Mouse (Mus musculus): ENCODE data around the gene Ltbp3. TPM values are rescaled to one million over a fixed set of nuclear protein-coding genes. Genes with fewer than 3 reads are reported as not detected.

Gene Ltbp3
- polyA plus RNA-seq, 1 experiment = 18.4 TPM

DNA sequence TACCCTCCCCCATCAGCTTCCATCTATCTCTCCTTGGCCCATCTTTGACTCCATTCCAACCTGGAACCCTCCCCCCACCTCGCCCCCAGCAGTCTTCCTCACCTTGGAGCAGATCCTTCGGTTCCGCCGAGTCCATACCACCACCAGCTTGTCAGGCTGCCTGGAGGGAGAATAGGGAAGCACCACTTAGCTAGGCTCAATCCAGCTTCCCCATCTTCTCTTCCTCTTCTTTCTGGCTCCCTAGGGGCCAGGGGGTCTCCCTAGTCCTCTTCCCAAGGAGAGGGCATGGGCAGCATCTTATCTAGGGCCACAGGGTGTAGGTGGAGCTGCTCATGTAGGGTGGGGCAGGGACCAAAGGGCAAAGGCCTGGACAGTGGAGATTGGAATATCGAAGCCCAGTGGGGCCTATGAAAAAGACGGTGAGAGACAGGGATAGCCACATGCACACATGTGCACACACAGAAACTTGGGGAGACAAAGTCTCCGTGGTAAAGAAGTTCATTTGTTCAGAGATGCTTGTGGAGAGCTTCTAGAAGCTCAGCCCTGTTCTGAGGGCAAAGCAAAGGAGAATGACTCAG lies 17.8 kb upstream of the Ltbp3 start:
- 71% methylated on average over 7 of the region's 7 CpGs for WGBS
- DNase-seq (ENCODE audit: low read depth, low spot score) = no peak

DNA sequence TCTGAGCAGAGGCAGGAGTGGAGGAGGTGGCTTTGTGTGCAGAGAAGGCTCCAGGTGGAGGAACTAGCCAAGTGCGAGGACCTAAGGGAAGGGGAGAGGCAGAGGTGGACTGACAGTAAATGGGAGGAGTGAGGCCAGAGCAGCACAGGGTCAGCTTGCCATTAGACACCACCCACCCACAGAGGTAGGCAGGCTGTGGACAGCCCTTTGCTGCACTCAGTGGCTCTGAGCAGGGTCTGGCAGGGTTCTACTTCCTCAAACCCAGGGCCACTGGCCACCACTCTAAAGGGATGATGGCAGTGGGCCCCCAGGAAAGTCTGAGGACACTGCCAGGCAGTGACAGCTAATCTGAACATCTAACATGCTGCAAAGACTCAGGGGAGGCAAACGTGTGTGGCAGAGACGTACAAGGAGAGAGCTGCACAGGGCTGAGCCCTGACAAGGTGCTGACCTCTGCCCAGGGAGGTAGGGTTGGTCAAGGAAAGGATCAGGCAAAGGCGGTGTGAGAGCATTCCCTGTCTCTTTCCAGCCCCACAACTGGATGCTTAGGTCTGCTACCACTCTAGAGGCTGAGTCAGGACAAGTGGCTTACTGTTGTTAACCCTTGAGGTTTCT lies 16.7 kb upstream of the Ltbp3 start:
- WGBS = 42% methylated on average over 4 of the region's 4 CpGs
- DNase-seq (ENCODE audit: low read depth, low spot score) = no peak

DNA sequence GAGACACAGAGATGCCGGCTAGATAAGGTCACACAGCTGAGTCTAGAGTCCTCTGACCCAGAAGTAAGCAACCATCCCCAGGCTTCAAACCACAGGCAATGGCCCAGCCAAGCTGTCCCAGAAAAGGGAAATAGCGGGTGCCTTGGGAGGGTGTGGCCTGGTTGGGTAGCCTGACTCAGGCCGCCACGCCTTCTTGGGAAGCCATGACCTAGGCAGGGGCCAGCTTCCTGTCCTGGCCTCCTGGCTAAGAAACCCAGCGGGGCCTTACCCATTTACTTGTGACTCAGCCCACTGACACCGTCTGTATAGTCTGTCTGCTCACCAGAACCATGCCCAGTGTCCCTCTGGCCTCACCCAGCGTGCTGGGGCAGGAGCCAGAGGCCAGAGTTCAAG lies 16.2 kb upstream of the Ltbp3 start:
- WGBS = 14% methylated on average over 7 of the region's 7 CpGs
- no peak for DNase-seq (ENCODE audit: low read depth, low spot score)

DNA sequence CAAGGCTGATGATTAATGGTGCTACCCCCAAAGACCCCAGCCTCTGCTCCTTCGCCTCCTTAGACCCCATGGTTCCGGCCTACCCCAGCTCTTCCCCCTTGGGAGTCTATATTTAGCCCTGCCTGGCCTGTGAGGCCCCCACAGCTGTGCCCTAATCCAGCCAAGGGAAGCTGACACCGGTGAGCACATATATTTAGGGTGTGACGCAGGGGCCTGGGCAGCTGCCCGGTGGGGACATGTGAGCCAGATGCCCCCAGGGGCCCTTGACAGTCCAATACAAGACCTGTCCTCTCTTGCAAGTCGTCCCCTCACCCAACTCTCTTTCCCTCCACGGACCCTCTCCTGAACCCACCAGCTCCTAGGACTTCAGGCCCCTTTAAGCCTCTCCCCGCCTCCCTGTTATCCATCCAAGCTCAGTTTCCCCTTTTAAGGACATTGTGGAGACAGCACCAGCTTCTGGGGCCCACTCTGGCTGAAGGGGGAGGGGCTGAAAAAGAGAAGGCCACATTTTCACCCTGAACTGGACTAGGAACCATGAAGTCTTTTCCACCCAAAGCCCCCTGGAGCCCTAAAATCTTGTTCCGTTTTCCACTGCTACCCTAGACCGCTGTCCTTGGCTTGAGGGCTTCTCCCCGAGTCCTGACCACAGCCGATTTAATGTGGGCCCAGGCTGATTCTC lies 15.5 kb upstream of the Ltbp3 start:
- DNase-seq (ENCODE audit: low read depth, low spot score) = no peak

DNA sequence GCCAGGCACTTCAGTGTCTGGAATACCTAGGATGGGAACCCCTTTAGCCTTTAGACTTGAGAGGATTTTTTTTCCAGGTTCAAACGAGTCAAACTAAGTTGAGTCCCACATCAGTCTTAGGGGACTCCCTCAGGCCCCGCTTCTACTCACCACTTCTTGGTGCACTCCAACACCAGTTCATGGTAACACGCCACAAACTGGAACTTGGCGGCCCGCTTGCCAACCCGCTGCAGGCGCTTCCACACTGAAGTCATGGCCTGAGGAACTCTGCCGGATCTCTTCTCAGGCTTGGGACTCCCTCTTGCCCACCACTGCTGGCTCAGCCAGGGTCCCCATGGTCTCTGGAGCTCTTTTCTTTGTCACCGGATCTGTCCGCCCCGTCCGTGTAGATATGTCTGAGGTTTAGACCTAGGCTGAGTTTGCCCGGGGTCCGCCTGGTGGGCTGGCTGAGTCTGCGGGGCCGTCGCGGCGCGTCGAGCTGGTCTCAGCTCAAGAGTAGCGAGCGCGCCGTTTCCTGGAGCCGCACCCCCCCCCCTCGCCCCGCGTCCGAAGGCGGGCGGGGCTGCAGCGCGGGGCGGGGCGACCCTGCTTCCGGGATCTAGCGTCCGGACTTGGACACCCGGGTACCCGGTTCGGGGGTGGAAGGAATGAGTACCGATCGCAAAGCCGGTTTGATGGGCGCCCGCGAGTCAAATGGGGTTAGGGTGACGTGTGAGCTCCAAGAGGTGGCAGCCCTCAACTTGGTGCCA lies 14.8 kb upstream of the Ltbp3 start, which contains the start of gene Ehbp1l1:
Gene Ehbp1l1 (minus strand): TSS at position 551 of the 749 bp plus-strand sequence.
- WGBS = 7% methylated on average over 48 of the region's 49 CpGs
- no peak for DNase-seq (ENCODE audit: low read depth, low spot score)

More for the DNA sequence above, 15.5 kb upstream of the Ltbp3 start:
- WGBS = 55% methylated on average over 12 of the region's 12 CpGs

DNA sequence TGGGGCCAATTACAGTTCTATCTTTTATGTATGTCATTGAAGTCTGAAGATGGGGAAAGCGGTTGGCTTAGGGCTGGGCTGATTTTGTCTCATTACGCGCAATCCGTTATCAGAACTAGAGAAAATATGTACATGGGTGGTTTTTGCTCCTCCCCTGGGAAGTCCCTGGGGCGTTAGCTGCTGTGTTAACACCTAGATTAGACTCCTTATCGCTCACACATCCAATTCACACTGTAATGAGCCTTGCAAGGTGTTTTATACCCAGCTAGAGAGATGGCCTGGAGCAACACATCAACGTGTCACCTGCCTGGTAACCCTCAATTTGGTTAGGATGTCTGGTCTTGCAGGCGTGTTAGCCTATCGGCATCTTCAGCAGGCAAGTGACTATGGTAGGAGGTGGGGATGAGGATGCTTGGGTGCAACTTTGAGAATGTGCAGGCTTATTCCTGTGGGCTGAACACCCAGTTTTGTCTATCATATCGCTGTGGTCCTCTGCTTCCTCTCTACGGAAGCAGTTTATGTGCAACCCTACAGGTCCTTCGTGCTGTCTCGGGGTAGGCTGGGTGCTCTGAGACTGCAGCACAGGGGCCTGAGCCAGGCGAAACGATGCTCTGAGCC lies 13.6 kb upstream of the Ltbp3 start:
- 42% methylated on average over 15 of the region's 15 CpGs for WGBS
- DNase-seq (ENCODE audit: low read depth, low spot score) = no peak

DNA sequence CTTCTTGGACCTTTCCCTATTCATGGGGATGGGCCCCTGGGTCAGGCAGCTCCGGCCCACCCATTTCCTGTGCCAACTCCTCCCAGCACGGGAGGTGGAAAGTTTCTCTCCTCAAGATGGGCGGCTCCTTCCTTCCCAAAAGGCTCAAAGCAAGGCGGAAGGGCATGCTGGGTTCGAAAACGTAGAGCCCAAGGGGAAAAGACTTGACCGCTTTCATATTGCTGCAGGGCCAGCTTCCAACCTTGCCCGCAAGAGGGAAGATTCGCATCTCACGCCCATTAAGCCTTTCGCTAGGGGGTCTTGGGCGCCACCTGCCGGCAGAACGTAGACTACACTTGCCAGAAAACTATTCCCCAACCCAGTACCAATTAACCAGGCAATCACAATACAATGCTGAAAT lies 13.0 kb upstream of the Ltbp3 start:
- no peak for DNase-seq (ENCODE audit: low read depth, low spot score)
- WGBS = 2% methylated on average over 14 of the region's 14 CpGs

DNA sequence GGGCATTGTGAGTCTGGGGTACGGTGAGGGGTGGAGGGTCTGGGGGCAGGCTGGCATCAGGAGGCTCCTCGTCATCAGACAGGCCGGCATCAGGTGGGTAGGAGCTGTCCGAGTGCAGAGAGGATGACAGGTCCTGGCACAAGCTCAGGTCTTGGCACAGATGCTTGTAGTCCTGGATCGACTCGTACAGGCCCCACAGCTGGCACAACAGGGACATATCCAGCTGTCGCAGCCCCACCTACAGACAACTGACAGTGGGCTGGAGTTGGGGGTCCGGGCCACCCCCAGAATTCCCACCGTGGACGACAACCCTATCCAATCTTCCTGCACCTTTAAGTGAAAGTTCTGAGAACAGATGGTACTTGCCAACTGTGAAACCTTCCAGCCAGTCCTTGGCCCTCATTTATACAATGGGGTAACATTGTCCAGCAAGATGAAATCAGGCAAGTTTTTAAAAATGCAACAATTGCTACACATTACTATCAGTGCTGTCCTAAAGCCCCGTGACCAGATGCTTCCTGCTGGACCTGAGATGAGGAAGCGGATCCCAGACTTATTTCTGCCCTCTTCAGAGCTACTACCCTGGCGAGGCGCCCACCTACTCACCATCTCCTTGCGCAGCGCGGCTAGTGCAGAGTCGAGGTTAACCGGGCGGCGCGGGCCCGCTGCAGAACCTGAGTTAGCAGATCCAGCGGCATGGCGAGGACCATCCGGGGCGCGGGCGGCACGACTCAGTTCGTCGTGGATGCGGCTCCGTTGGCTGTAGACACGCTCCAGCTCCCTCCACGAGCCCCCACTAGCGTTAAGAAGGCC lies 11.9 kb upstream of the Ltbp3 start:
- WGBS = 4% methylated on average over 37 of the region's 37 CpGs
- no peak for DNase-seq (ENCODE audit: low read depth, low spot score)

DNA sequence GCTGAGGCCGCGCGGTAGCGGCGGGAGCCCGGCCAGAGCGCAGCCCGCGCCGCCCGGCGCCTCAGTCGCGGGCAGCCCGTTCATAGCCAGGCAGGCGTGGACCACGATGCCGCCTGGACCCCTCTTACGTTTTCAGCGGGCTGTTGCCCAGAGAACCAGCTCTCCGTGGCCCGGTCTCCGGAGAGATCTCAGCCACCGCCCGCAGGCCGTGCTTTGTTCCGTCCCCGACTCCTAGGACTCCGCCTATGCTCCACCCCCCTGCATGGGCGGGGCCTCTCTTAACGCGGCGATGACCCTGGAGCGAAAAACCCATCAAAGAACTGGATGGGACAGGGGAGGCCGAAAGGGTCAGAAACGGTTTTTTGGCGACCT lies 11.3 kb upstream of the Ltbp3 start, which contains the start of gene Fam89b:
Gene Fam89b (minus strand): TSS at position 210 of the 372 bp plus-strand sequence.
- DNase-seq (ENCODE audit: low read depth, low spot score) = peak; percentile 83
- WGBS = under 1% methylated on average over 37 of the region's 37 CpGs

DNA sequence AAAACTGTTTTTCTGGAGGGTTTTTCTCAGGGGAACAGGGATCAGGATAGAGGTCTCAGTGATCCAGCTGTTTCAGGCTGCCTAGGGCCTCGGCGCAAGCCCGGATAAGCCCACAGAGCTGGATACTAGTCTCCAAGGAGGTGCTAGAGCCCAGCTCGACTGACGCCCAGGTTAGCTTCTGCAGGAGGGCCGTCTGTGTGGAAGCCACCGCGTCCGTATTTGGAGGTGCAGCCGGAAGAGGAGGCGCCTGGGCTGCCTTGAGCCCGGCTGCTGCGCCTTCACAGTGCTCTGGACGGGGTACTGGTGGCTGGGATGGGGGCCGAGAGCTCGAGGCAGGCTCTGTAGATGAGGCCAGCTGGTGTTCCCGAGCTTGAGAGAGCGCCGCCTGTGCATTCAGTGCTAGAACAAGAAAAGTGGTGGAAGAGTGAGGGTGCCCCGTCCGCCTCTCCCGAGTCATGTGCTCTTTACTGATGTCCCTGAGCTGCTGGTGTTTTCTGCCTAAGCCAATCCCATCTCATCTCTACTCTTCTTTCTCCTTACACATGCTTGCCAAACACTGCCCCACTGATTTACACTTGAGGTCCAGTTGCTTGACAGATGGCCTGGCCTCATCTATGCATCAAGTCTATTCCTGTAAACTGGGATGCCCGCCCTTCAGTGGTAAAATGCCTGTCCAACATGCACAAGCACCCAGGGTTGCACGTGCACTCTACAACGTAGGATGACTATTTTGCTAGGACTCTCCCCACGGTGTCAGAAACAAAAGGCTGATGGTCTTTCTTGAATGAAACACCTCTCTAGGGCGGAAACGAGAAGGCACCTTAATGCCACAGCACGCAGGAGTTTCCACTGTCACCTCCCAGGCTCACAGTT lies 10.2 kb upstream of the Ltbp3 start:
- DNase-seq (ENCODE audit: low read depth, low spot score) = no peak
- 76% methylated on average over 29 of the region's 29 CpGs for WGBS

DNA sequence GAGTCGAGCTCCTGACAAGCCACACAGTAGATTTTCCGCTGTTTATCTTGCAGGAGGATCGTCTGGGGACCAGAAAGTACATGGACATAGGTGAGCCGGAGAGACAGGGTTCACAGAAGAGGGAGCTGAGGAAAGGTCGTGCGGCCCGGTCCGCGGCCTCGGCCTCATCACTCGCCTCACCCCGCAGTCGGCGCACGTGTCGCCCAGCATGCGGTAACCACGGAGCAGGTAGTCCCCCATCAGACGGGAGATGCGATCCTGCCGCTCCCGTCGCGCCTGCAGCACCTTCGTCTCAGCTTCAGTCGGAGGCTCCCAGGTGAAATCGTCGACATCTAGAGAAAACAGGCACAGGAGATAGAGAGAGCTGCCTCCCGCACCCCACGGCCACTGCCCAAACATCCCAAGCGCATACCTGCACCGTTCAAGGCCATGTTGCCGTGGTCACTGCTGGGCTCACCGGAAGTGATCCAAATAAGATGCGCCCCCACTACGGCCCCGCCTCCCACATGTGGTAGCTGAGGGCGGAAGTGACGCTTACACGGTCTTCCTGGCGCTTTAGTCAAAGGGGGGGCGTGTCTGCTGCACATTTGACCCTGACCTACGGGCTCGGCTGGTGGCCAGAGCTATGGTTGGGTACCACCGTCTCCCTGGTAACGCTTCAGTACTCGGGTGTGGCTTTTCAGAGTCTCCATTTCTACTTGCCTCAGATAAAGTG lies 9.3 kb upstream of the Ltbp3 start:
- peak; percentile 78 for DNase-seq (ENCODE audit: low read depth, low spot score)

DNA sequence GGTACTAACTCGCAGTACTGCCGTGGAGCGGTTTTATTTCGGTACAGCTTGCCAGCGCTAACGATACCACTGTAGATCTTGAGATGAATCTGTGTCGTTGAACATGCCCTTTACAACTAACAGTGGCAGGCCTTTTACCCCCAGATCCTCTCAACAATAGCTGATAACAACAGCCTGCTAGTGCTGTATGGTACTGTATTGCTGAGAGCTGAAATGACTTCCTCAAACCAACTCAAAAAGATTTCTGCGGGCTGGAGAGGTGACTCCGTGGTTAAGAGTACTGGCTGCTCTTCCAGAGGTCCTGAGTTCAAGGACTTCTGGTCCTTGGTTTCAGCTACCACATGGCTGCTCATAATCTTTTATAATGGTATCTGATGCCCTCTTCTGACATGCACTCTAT lies 6.4 kb upstream of the Ltbp3 start:
- DNase-seq (ENCODE audit: low read depth, low spot score) = no peak
- 77% methylated on average over 9 of the region's 9 CpGs for WGBS

More for the DNA sequence above, 9.3 kb upstream of the Ltbp3 start:
- under 1% methylated on average over 47 of the region's 47 CpGs for WGBS

DNA sequence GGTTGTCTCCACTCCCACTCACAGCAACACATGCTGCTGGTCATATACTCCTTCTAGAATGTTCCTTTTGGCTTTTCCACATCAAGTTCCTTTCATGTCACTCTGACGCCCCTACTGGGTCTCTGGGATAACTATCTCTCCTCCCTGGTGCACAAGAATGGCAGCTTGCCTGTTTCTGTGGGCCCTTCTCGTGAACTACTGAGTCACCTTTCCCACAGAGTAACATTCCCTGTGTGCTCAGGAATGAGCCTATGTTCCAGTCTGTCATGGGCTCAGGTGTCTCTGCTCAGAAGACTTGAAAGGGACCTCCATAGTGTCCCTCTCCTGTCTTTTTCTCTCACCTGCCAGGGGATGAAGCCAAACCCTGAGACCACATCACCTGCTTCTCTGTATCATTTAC lies 1.3 kb upstream of the Ltbp3 start:
- 35% methylated on average over 2 of the region's 2 CpGs for WGBS
- DNase-seq (ENCODE audit: low read depth, low spot score) = no peak

DNA sequence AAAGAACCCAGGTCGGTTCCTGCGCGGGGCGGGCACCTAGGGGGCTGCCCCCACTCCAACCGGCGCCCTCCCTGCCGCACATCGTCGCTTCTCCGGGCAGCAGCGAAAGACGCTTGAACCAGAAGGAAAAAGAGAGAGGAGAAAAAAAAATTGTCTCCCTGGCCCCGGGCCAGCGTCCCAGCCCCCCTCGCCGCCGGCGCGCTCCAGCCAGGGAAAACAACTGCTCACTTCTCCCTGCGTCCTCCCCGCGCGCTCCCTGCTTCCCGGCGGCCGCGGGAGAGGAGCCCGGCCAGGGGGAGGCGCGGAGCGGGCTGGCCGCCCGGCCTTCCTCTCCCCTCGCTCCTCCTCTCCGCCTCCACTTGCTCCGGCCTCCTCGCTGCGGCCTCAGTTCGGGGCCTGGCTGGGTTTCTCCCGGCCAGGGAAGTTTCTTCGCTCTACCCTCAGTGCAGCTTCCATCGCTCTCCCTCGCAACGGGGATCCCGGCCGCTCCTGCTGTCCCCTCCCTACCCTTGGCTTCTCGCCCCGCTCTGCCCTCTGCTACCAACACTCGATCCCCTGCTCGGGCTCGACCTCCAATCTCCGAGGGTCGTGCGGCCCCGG lies 1.0 kb downstream of the Ltbp3 start:
- no peak for DNase-seq (ENCODE audit: low read depth, low spot score)
- WGBS = 2% methylated on average over 53 of the region's 55 CpGs

DNA sequence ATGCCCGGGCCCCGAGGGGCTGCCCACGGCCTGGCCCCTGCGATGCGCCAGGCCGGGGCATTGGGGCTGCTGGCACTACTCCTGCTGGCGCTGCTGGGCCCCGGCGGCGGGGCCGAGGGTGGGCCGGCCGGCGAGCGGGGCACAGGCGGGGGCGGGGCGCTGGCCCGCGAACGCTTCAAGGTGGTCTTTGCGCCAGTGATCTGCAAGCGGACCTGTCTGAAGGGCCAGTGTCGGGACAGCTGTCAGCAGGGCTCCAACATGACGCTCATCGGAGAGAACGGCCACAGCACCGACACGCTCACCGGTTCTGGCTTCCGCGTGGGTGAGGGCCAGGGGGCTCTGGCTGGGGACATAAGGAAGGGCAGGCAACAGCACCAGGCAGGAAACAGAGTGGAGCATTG lies 1.5 kb downstream of the Ltbp3 start:
- 15% methylated on average over 32 of the region's 32 CpGs for WGBS
- no peak for DNase-seq (ENCODE audit: low read depth, low spot score)

DNA sequence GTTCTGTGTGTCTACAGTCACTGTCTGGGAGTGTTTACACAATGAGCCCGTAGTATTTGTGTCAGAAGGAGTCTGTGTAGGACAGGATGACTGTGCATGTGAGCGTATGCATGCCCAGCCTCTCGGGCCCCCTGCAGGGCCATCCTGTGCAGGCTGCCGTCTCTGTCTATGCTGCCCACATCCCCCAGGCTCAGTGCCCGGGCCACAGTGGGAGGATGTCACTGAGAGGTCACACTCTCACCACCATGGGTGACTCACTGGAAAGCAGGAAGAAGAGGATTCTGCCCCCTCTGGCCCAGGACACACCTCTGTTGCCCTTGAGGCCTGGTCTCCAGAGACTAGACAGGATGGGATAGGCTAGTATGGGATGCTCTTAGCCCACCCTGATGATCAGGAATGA lies 2.9 kb downstream of the Ltbp3 start:
- WGBS = 56% methylated on average over 5 of the region's 5 CpGs
- no peak for DNase-seq (ENCODE audit: low read depth, low spot score)
